Mouse (Mus musculus): Measurements from ENCODE around the gene Ap4e1.
"Not testable (repeated sequence)": the region's sequence is repeated elsewhere in the genome, so short reads cannot be mapped to it uniquely, and the experiment has no call there.

Ap4e1 gene

DNA sequence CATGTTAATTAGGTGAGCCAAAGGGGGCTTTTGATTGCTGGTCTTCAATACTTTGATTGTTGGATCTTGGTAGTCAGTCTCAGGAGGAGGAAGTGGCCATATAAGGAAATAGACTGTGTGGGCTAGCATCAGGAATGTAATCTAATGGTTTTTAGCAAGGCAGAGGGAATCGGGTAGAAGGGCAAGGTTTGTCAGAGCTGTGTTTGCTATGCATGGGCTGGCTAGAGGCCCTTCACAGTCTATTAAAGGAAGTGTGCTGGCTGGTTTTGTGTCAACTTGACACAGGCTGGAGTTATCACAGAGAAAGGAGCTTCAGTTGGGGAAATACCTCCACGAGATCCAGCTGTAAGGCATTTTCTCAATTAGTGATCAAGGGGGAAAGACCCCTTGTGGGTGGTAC, 70.5 kb downstream of the Ap4e1 start:
- DNase-seq, result not testable (repeated sequence)

DNA sequence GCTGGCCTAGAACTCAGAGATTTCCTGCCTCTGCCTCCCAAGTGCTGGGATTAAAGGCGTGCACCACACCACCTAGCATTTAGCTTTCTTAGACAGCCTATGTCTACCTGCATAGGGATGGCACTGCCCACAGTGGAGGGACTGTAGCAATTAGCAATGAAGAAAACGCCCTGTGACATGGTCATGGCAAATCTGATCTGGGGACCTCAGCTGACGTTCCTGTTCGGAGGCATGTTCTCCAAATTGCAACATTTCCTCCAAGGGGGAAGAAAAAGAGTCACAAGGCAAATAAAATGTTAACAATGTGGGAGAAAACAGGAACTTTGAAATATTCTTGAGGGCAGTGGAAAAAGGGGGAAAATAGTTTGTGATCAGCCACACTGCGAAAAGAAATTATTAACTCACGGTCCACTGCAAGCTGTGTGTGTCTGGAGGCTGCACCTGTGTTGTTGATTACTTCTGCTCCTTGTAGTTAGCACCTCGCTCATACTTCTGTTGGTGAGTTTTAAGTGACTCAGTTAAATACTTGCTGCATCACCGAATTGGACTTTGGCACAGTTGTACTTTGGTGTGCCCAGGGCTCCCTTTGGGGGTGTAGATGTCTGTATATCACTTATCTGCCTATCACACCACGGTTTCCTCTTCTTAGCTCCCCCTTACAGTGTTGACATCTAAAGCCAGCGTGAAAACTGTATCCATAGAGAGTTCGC, 71.5 kb downstream of the Ap4e1 start:
- DNase-seq, result no peak

DNA sequence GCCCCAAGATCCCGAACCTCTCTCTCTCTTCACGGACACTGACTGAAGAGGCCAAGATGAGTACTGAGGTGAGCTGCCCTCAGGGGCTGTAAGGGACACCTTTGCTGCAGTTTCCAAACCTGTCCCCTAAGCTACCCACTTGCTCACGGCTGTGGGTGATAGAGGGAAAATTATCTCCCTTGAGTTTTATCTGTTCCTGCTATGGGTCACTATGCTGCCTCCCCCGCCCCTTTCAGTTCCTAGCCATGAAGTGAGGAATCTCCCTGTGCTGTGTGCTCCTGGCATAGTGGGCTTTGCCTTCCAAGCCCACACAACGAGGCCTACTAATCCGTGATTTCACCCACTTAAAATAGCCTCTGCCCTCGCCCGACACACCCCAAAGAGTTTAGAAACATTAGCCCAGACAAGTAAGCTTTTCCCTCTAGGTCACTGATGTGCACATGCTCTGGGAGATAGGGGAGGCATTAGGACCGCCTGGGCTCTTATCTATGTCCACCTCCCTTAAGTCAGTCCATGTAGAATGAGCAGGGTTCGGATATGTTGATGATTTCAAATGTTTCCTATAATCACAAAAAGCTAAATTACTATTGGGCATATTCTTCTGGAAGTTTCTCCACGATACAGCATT, 72.2 kb downstream of the Ap4e1 start:
- no peak for DNase-seq

- no peak for DNase-seq
Measured at GRCm38 (mm10) chr2:127086235-127086634, 77.7 kb downstream of the Ap4e1 start.

DNA sequence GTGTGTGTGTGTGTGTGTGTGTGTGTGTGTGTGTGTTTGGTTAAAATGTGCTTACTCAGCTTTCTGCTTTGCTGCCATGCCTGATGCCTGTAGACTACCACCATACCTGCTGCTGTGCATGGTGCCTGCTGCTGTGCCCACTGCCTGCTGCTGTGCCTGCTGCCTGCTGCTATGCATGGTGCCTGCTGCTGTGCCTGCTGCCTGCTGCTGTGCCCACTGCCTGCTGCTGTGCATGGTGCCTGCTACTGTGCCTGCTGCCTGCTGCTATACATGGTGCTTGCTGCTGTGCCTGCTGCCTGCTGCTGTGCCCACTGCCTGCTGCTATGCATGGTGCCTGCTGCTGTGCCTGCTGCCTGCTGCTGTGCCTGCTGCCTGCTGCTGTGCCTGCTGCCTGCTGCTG, 81.6 kb downstream of the Ap4e1 start:
- DNase-seq, result not testable (repeated sequence)

GRCm38 (mm10) chr2:127092000-127092399, 83.5 kb downstream of the Ap4e1 start:
- DNase-seq, result no peak

- no peak for DNase-seq
Measured at GRCm38 (mm10) chr2:127108986-127109385, 100.5 kb downstream of the Ap4e1 start.

Measured in cerebellum, adult 18-20 months (tissue).